In the genomic region with DNA sequence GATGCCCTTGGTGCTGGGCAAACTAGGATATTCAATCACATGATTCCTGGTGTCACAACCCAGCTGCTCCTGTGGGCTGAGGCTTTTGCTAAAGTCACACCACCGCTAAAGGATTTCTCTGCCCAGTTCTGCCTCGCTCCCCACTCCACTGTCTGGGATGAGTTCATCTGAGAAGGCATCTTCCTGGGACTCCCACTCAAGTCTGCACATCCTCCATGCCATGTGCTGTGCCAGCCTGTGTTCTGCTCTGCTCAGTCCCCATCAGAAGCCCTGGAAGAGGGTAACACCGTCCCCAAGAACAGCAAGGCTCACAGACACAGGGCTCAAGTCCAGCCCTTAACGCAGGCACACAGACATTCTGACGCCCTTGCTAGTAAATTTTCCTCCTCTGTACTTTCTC, we compare ENCODE assay signal across 12 mouse cellular contexts.
A peak's percentile ranks its signal among the peaks of the same experiment; 100 is the strongest.
DNase-seq lines count a peak whose midpoint lies in the region.
"Had no signal": no experiment of that assay in that cellular context is flagged by ENCODE, and none has a peak within 500 bp of the region (broad histone marks: within the 10 kb centered on the region; RNA-seq: fewer than 3 reads in every experiment).

No protein-coding gene starts in this region.

- DNase-seq in heart, adult 11 months = peak; percentile 59
- no peak for DNase-seq in heart, postnatal 4 days
- peak; percentile 16 to 25 for DNase-seq in layer of hippocampus, adult 18-20 months (ENCODE audit: low spot score in 2 of 2)
- DNase-seq in layer of hippocampus, postnatal 25 days (ENCODE audit: extremely low spot score in 1 of 2, low spot score in 1 of 2) = no peak
- DNase-seq in urinary bladder, adult 2 months (ENCODE audit: low spot score) = peak; percentile 16
- DNase-seq in urinary bladder, postnatal 36 days (ENCODE audit: low spot score in 2 of 2) = no peak
- DNase-seq: adrenal gland, postnatal 14 days; cerebellum, adult 18-20 months; cerebellum, adult 9-11 months; cerebellum, postnatal 36 days; gastrocnemius, postnatal 10 days; heart, postnatal 36 days had no signal

Comparison
In these comparisons a context has a peak if more than half of its experiments do, and no peak if none do; other contexts are left out.
1. DNase-seq: peak in heart, adult 11 months (single experiment), layer of hippocampus, adult 18-20 months (2 of 2) and urinary bladder, adult 2 months (single experiment); none in heart, postnatal 4 days (single experiment), layer of hippocampus, postnatal 25 days (0 of 2) and urinary bladder, postnatal 36 days (0 of 2).